Mouse (Mus musculus) adipocyte (in vitro differentiated cells): ENCODE data around the gene Gemin7.

Source experiments
- DNase-seq: peaks from one replicate; pipeline ENCODE4 v3.0.0-alpha.2; 2016; ENCODE audit warnings: low spot score

The Gemin7 gene

GRCm38 (mm10) chr7:19577877-19578414 is 551 bp upstream of the Gemin7 start:
- DNase-seq, result no peak

GRCm38 (mm10) chr7:19575559-19575958 is 1.8 kb downstream of the Gemin7 start:
- DNase-seq, result no peak

- DNase-seq, result no peak
These were observed 3.6 kb downstream of the Gemin7 start for GRCm38 (mm10) chr7:19573776-19574140.

- peak; percentile 70 for DNase-seq
These were observed 4.2 kb downstream of the Gemin7 start for GRCm38 (mm10) chr7:19572926-19573775.

- no peak for DNase-seq
These were observed 7.7 kb downstream of the Gemin7 start for GRCm38 (mm10) chr7:19569647-19570046.

- no peak for DNase-seq
These were observed 10.0 kb downstream of the Gemin7 start for GRCm38 (mm10) chr7:19567426-19567825.

- DNase-seq, result no peak
These were observed 11.6 kb downstream of the Gemin7 start for GRCm38 (mm10) chr7:19565803-19566202.

- no peak for DNase-seq
These were observed 12.9 kb downstream of the Gemin7 start for GRCm38 (mm10) chr7:19564455-19564854.

- no peak for DNase-seq
These were observed 13.5 kb downstream of the Gemin7 start for GRCm38 (mm10) chr7:19563884-19564283.

GRCm38 (mm10) chr7:19562643-19563410 is 14.6 kb downstream of the Gemin7 start, which contains the start of gene Ppp1r37:
Gene Ppp1r37 (minus strand): TSS chr7:19563076.
- peak; percentile 47 for DNase-seq

GRCm38 (mm10) chr7:19561765-19562642 is 15.4 kb downstream of the Gemin7 start:
- peak; percentile 92 for DNase-seq

- DNase-seq, result no peak
These were observed 16.0 kb downstream of the Gemin7 start for GRCm38 (mm10) chr7:19561431-19561764.

- peak; percentile 30 for DNase-seq
These were observed 16.7 kb downstream of the Gemin7 start for GRCm38 (mm10) chr7:19560491-19561260.

- DNase-seq, result no peak
These were observed 18.4 kb downstream of the Gemin7 start for GRCm38 (mm10) chr7:19558965-19559364.

GRCm38 (mm10) chr7:19557982-19558900 is 19.2 kb downstream of the Gemin7 start:
- no peak for DNase-seq

GRCm38 (mm10) chr7:19557086-19557485 is 20.3 kb downstream of the Gemin7 start:
- DNase-seq, result no peak

GRCm38 (mm10) chr7:19554168-19554567 is 23.2 kb downstream of the Gemin7 start:
- no peak for DNase-seq

GRCm38 (mm10) chr7:19552443-19552842 is 25.0 kb downstream of the Gemin7 start:
- DNase-seq, result peak; percentile 61

- DNase-seq, result peak; percentile 28
These were observed 25.8 kb downstream of the Gemin7 start for GRCm38 (mm10) chr7:19551634-19552033.

GRCm38 (mm10) chr7:19549394-19549793 is 28.0 kb downstream of the Gemin7 start:
- DNase-seq, result no peak
